Mouse (Mus musculus) urinary bladder, postnatal 14 days (tissue): ENCODE data around the gene Kcnj9.

Experiments used
- DNase-seq: peaks from one replicate; pipeline ENCODE4 v3.0.0; 2021; ENCODE audit warnings: low spot score

Gene Kcnj9

GRCm38 (mm10) chr1:172311921-172312767 is 17.0 kb downstream of the Kcnj9 start:
- peak; percentile 92 for DNase-seq

GRCm38 (mm10) chr1:172311248-172311906 is 17.7 kb downstream of the Kcnj9 start:
- peak; percentile 77 for DNase-seq

- peak; percentile 94 for DNase-seq
These were observed 19.3 kb downstream of the Kcnj9 start for GRCm38 (mm10) chr1:172309699-172310398.

- no peak for DNase-seq
These were observed 20.7 kb downstream of the Kcnj9 start for GRCm38 (mm10) chr1:172308409-172308808.

- DNase-seq: peak; percentile 48
These were observed 21.2 kb downstream of the Kcnj9 start for GRCm38 (mm10) chr1:172307936-172308335.

- no peak for DNase-seq
These were observed 22.2 kb downstream of the Kcnj9 start for GRCm38 (mm10) chr1:172306885-172307284.

- DNase-seq: no peak
These were observed 22.9 kb downstream of the Kcnj9 start for GRCm38 (mm10) chr1:172306196-172306595.

GRCm38 (mm10) chr1:172305635-172306034 is 23.5 kb downstream of the Kcnj9 start:
- no peak for DNase-seq

- no peak for DNase-seq
These were observed 24.0 kb downstream of the Kcnj9 start for GRCm38 (mm10) chr1:172305153-172305552.

- no peak for DNase-seq
These were observed 24.7 kb downstream of the Kcnj9 start for GRCm38 (mm10) chr1:172304443-172304842.

GRCm38 (mm10) chr1:172302851-172303250 is 26.3 kb downstream of the Kcnj9 start:
- no peak for DNase-seq

- DNase-seq: no peak
These were observed 26.8 kb downstream of the Kcnj9 start for GRCm38 (mm10) chr1:172302311-172302710.

GRCm38 (mm10) chr1:172301180-172301579 is 27.9 kb downstream of the Kcnj9 start:
- DNase-seq: no peak

GRCm38 (mm10) chr1:172300247-172300646 is 28.9 kb downstream of the Kcnj9 start:
- DNase-seq: no peak

- no peak for DNase-seq
These were observed 29.6 kb downstream of the Kcnj9 start for GRCm38 (mm10) chr1:172299528-172299927.

- DNase-seq: peak; percentile 67
These were observed 31.2 kb downstream of the Kcnj9 start, which contains the start of gene Atp1a2 for GRCm38 (mm10) chr1:172297611-172298537. Gene Atp1a2, minus strand, starts transcription at chr1:172298064.

- peak; percentile 40 for DNase-seq
These were observed 32.2 kb downstream of the Kcnj9 start for GRCm38 (mm10) chr1:172296816-172297510.

- no peak for DNase-seq
These were observed 33.3 kb downstream of the Kcnj9 start for GRCm38 (mm10) chr1:172295751-172296197.

GRCm38 (mm10) chr1:172293449-172293848 is 35.7 kb downstream of the Kcnj9 start:
- DNase-seq: no peak

GRCm38 (mm10) chr1:172292880-172293279 is 36.2 kb downstream of the Kcnj9 start:
- no peak for DNase-seq

GRCm38 (mm10) chr1:172289617-172289946 is 39.5 kb downstream of the Kcnj9 start:
- no peak for DNase-seq
